Mouse (Mus musculus) adrenal gland, postnatal 14 days (tissue): ENCODE data around the gene Xpr1. TPM values are rescaled to one million over a fixed set of nuclear protein-coding genes. Genes with fewer than 3 reads are reported as not detected.
A peak's percentile ranks its signal among the peaks of the same experiment; 100 is the strongest.

Experiments
- DNase-seq: peaks from one replicate; pipeline ENCODE4 v3.0.0; 2021; ENCODE audit warnings: mixed read lengths
- long read RNA-seq, 2 experiments: library from polyadenylated mRNA; stranded (forward); transcript quantifications; one replicate each; pipeline ENCODE4 v2.0.0; 2021
- total RNA-seq: library from RNA; stranded (reverse); gene quantifications from 2 replicates; pipeline ENCODE4 v1.2.3, GENCODE M21; 2021

Xpr1 gene
- total RNA-seq, result 40.9 and 41.8 TPM in 2 replicates
- long read RNA-seq, experiment 1, partial matches to known transcripts, result 0 of 7 reads
- long read RNA-seq, experiment 1, other reads (novel, unspliced or antisense), result 7 of 7 reads
- long read RNA-seq, experiment 2, partial matches to known transcripts, result 0 of 8 reads
- long read RNA-seq, experiment 2, other reads (novel, unspliced or antisense), result 8 of 8 reads

GRCm38 (mm10) chr1:155416701-155417677 is at the start of gene Xpr1:
Gene Xpr1, minus strand, starts transcription at chr1:155417415.
- peak; percentile 98 for DNase-seq

DNA sequence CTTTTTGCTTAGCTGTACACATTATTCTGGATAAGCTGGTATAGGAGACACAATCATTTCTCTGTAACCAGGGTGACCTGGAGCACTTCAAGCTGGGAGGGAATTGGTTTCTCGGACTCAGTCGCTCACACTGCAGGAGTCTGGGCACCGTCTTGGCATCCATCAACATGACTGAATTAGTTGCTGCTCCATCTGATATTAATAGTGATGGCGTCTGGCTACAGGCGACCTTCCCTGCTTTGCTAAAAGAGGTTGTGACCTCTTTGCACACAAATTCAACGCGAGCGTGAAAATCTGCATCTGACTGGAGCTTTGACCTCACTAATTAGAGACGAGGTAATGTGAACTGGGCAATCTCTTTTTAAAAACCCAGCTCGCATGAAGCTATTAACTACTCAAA is 46.2 kb upstream of the Xpr1 start:
- DNase-seq, result no peak

GRCm38 (mm10) chr1:155462582-155462981 is 45.4 kb upstream of the Xpr1 start:
- DNase-seq, result no peak

DNA sequence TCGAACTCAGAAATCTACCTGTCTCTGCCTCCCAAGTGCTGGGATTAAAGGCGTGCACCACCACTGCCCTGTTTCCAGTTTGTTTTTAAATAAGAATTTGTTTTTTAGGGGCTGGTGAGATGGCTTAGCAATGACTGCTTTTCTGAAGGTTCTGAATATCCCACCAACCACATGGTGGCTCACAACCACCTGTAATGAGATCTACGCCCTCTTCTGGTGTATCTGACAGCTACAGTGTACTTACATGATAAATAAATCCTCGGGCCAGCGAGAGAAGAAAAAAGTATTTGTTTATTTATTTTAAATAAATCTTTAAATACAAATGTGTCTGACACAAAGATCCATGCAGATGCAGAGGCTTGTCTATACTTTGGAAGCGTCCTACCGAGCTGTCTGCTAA is 40.3 kb upstream of the Xpr1 start:
- DNase-seq, result no peak

- peak; percentile 51 for DNase-seq
These were observed 36.0 kb upstream of the Xpr1 start for GRCm38 (mm10) chr1:155453180-155453579.

GRCm38 (mm10) chr1:155448932-155449331 is 31.7 kb upstream of the Xpr1 start:
- DNase-seq, result no peak

- DNase-seq, result no peak
These were observed 30.1 kb upstream of the Xpr1 start for GRCm38 (mm10) chr1:155447277-155447676.

DNA sequence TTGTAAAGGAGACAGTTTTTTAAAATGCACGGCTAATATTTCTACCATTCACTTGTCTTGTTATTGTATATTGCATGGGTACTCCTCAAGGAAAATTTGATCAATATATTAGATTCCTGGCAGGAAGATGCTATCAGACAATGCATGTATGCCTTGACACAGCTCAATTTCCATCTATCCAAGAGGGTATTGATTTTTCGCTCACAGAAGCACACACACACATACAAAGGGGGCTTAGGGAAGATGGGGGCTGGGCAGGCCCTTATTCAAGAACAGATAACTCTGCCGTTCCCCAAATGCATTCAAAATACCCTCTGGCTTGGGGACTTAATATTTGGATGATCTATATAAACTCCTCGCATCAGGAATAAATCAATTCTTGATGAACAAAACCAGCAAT is 25.9 kb upstream of the Xpr1 start:
- DNase-seq, result no peak

DNA sequence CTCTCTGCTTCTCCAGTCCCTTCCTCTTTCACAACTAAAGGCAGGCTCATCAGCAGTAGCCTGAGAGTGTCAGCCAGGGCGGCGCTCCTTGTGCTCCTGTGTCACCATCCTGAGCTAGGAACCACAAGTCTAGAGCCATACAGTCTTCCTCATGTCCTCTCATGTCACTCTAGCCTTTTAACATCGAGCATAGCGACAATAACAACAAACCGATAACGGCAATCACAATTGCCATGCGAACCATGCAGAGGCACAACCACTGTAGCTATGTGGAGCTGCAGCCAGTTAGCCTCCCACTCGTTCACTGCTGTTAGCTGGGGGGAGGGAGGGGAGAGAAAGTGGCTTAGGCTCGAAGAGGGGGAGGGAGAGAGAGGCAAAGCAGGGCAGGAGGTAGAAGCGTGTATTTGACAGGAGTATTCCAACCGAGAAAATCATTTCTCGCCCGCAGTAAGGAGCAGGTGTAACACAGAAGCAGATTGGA is 25.3 kb upstream of the Xpr1 start:
- no peak for DNase-seq

DNA sequence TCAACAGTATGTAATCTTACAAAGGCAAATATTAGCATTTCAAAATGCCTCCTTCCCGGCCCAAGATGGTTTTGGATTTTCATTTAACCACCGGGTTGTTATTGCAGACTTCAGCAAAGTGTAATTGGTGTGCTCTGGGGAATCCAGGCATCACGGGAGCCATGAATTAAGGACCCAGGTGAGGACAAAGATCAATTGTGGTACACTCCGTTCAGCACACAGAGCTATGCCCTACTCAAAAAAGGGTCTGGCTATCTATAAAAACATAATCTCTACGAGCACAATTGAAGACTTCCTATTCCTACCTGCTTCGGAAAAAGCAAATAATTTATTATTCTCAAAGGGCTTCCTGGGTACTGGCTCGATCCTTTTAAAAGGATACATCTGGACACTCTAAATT is 22.3 kb upstream of the Xpr1 start:
- DNase-seq, result no peak

GRCm38 (mm10) chr1:155438525-155438924 is 21.3 kb upstream of the Xpr1 start:
- DNase-seq, result no peak

DNA sequence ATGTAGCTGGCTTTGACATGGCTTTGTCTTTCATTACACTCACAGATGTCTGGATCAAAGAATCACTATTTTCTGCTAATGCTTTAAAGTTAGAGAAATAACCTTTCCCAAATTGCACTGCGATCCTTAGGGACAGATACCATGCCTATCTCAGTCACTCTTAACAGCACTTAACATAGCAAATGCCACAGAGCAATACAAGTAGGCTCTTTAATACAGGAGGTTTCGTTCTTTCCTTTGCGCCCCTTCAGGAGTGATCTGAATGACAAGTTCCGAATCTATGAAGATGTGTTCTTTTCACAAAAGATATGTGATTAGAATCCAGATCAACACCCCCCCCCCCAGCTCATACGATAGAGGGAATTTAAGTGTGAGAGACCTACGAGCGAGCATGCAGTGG is 12.1 kb upstream of the Xpr1 start:
- DNase-seq, result no peak

DNA sequence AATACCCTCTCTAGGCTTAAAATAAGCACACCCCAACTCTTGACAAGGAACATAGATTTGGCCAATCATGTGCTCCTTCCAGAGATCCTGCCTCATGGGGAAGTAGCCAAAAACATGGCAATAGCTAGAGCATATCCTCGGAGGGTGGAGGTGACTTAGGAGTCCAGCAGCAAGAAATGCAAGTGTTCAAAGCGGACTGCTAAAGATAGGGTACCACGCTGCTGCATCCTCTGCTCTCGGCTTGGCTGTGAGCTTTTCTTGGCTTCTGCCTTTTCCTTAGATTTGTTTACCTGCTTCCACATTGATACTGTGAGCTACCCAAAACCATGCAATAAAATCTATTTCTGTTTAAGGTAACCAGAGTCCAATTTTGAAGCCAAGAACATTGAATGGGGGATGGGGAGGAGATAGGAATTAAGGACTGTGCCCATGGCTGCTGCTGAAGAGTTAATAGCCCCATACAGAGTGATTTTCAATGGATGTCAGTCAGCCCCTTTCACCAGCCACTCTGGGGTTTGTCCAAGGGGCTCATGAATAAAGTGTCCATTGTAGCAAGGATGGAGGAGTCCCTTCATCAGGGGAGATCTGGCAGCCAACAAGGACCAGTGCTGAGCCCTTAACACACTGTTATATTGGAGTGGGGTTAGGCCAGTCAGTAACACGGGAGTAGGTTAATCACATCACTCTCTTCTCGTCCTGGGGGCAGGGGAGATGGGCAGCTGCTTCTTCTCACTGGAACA is 10.1 kb upstream of the Xpr1 start:
- no peak for DNase-seq

DNA sequence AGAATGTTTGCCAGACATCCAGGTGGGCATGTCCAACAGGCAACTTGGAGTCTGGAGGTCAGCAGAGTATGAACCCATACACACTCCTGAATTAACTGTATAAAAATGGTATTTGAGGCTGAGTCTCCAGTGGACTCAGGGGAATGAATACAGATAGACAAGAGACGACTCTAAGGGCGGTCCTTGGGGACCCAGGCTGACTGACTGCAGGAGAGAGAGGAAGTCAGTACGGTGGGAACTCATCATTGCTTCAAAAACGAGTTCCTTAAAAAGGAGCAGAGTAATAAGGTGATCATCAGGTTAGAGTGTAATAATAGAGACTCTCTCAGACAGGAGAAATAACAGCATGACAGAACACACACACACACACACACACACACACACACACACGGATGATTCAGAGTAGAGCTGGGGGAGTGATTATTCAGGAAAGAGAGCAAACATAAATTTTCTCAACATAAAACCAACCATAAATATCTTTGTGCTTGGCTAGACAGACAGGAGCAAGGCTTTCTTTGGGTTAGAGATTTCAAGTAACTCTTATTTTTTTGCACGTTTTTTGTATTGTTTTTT is 8.6 kb upstream of the Xpr1 start:
- peak; percentile 42 for DNase-seq

DNA sequence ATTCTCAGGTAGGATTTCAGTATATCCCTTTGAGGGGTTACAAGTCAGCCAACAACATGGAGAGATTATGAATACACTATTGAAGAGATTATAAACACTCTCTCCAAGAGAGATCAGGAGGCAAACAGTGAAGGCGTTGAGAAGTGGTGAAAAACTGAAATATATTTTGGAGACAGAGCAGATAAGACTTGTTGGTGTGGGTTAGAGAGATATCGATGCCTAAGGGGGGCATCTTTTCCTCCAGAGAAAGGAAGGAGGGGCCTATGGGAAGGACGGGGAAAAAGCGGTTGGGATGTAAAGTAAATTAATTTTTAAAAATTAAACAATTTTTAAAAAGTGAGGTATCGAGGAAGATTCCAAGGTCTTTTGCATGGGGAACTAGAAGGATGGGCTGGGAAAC is 8.1 kb upstream of the Xpr1 start:
- DNase-seq, result no peak

DNA sequence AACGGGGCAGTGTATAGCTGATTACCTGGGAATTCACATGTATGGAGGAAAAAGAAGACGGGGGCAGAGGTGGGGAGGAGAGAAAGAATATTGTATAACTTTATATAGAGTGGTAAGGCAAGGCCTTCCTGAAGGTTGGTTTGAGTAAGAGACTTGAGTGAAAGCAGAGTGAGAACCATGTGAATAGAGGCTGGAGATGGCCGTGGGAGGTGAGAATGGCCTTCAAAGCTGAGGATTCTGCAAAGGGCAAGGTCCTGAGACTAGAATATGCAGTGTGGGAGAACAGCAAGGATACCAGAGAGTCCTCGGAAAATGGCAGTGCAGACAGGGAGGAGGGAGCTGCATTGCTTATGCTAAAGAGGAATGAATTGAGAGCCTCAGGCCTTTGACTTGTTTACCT is 6.6 kb upstream of the Xpr1 start:
- DNase-seq, result peak; percentile 50

GRCm38 (mm10) chr1:155422022-155422421 is 4.8 kb upstream of the Xpr1 start:
- DNase-seq, result no peak

GRCm38 (mm10) chr1:155416147-155416700 is 991 bp downstream of the Xpr1 start:
- no peak for DNase-seq

DNA sequence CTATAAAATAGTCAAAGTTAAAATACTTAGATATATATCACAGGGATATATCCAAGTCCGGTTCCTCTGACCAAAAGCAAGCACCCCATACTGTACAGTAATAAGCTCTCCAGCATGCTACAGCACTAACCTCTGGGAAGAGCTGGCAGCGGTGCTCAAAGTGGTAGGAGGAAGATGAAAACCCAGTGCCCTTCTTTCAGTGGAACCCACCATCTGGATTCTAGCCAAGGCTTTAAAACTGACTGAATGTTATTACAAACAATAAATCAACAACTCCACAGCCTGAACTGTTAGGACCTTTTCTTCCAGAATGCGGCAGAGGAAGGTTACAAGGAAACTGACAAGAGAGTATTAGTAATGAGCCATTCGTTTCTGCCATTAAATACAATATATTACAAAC is 1.8 kb downstream of the Xpr1 start:
- DNase-seq, result no peak

DNA sequence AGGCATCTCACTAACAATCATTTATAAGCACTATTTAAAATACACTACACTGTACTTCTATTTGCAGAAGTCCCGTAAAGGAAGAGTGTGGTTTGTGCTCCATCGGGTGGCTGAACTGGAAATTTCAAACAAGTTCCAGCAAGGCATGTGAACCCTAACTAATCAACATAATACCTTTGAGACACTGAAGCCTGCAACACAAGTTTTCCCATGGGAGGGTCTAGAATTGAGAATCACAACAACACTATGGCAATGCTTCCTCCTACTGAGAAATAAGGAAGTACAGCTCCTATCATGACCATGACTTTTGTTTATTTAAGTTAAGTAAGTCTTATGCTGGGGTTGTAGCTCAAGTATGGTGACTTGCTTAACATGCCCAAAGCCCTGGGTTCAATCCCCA is 4.5 kb downstream of the Xpr1 start:
- peak; percentile 11 for DNase-seq

GRCm38 (mm10) chr1:155408577-155408966 is 8.6 kb downstream of the Xpr1 start:
- DNase-seq, result no peak
